Mouse (Mus musculus): ENCODE measurements around the gene Wdr3.
A peak's percentile ranks its signal among the peaks of the same experiment; 100 is the strongest.

Gene Wdr3

GRCm38 (mm10) chr3:100162315-100163105 lies at the start of gene Wdr3, which contains the start of gene Gdap2:
TSS of gene Wdr3 (minus strand) at chr3:100162407.
TSS of gene Gdap2 (plus strand) at chr3:100162381.
- peak; percentile 93 for DNase-seq (ENCODE audit: inconsistent ontology term)

GRCm38 (mm10) chr3:100206973-100207372 lies 44.8 kb upstream of the Wdr3 start:
- no peak for DNase-seq (ENCODE audit: inconsistent ontology term)

GRCm38 (mm10) chr3:100201554-100201953 lies 39.3 kb upstream of the Wdr3 start:
- no peak for DNase-seq (ENCODE audit: inconsistent ontology term)

GRCm38 (mm10) chr3:100194210-100194609 lies 32.0 kb upstream of the Wdr3 start:
- no peak for DNase-seq (ENCODE audit: inconsistent ontology term)

GRCm38 (mm10) chr3:100189861-100190260 lies 27.7 kb upstream of the Wdr3 start:
- no peak for DNase-seq (ENCODE audit: inconsistent ontology term)

GRCm38 (mm10) chr3:100189444-100189843 lies 27.2 kb upstream of the Wdr3 start:
- DNase-seq (ENCODE audit: inconsistent ontology term), result peak; percentile 42

- DNase-seq (ENCODE audit: inconsistent ontology term), result no peak
These were observed 18.3 kb upstream of the Wdr3 start for GRCm38 (mm10) chr3:100180471-100180870.

GRCm38 (mm10) chr3:100176031-100176430 lies 13.8 kb upstream of the Wdr3 start:
- DNase-seq (ENCODE audit: inconsistent ontology term), result no peak

- no peak for DNase-seq (ENCODE audit: inconsistent ontology term)
These were observed 2.8 kb upstream of the Wdr3 start for GRCm38 (mm10) chr3:100164991-100165390.

GRCm38 (mm10) chr3:100163556-100163955 lies 1.3 kb upstream of the Wdr3 start:
- no peak for DNase-seq (ENCODE audit: inconsistent ontology term)

GRCm38 (mm10) chr3:100161665-100162314 lies 417 bp downstream of the Wdr3 start:
- no peak for DNase-seq (ENCODE audit: inconsistent ontology term)

GRCm38 (mm10) chr3:100160682-100161445 lies 1.3 kb downstream of the Wdr3 start:
- DNase-seq (ENCODE audit: inconsistent ontology term), result no peak

- no peak for DNase-seq (ENCODE audit: inconsistent ontology term)
These were observed 39.8 kb downstream of the Wdr3 start for GRCm38 (mm10) chr3:100122445-100122844.

- no peak for DNase-seq (ENCODE audit: inconsistent ontology term)
These were observed 40.2 kb downstream of the Wdr3 start for GRCm38 (mm10) chr3:100121961-100122360.

GRCm38 (mm10) chr3:100118681-100119080 lies 43.5 kb downstream of the Wdr3 start:
- no peak for DNase-seq (ENCODE audit: inconsistent ontology term)

- DNase-seq (ENCODE audit: inconsistent ontology term), result no peak
These were observed 55.5 kb downstream of the Wdr3 start for GRCm38 (mm10) chr3:100106736-100107135.

GRCm38 (mm10) chr3:100102386-100103092 lies 59.7 kb downstream of the Wdr3 start:
- DNase-seq (ENCODE audit: inconsistent ontology term), result no peak
